Mouse (Mus musculus) brain, embryonic 14.5 days (tissue): ENCODE data around the gene Tsr2.

ENCODE experiments used
- CTCF ChIP-seq: fragments of 200-500 bp; IDR thresholded peaks from 2 replicates; pipeline ENCODE4 v1.5.1; 2012; ENCODE audit warnings: inconsistent platforms, mild to moderate bottlenecking, moderate library complexity, borderline replicate concordance; ENCODE audit not compliant: insufficient read depth, insufficient read length; ENCODE audit errors: extremely low read depth
- POLR2A ChIP-seq: fragments of 200-500 bp; IDR thresholded peaks from 2 replicates; pipeline ENCODE4 v1.6.1; 2012; ENCODE audit warnings: mild to moderate bottlenecking, inconsistent platforms, borderline replicate concordance; ENCODE audit not compliant: poor library complexity, insufficient read depth, insufficient read length, severe bottlenecking; ENCODE audit errors: extremely low read depth

GRCm38 (mm10) chrX:151085599-151085998 lies 10.7 kb downstream of the Tsr2 start:
- TF ChIP-seq POLR2A (no peak), CTCF (no peak)
